Mouse (Mus musculus) small intestine, adult 2 months (tissue): ENCODE measurements around the gene Eng.

ENCODE experiments used
- CTCF ChIP-seq: fragments of 200-500 bp; IDR thresholded peaks from 2 replicates; pipeline ENCODE4 v1.5.1; 2012; ENCODE audit warnings: low read depth, mild to moderate bottlenecking, control low read depth, inconsistent platforms, low read length, moderate library complexity, mixed read lengths; ENCODE audit not compliant: insufficient replicate concordance, insufficient read length; ENCODE audit errors: extremely low read depth
- POLR2A ChIP-seq: fragments of 200-500 bp; IDR thresholded peaks from 2 replicates; pipeline ENCODE4 v1.6.1; 2012; ENCODE audit warnings: low read depth, mild to moderate bottlenecking, control low read depth, inconsistent platforms, low read length, moderate library complexity

- TF ChIP-seq CTCF (no peak), POLR2A (no peak)
These were observed 20.3 kb upstream of the Eng start for GRCm38 (mm10) chr2:32625873-32626694.
